Mouse (Mus musculus): ENCODE results near the gene Clstn3. TPM values are rescaled to one million over a fixed set of nuclear protein-coding genes. Genes with fewer than 3 reads are reported as not detected.

Clstn3 gene
- total and polyA plus RNA-seq, 3 experiments = 17.7 to 126 (median 21.4) TPM

DNA sequence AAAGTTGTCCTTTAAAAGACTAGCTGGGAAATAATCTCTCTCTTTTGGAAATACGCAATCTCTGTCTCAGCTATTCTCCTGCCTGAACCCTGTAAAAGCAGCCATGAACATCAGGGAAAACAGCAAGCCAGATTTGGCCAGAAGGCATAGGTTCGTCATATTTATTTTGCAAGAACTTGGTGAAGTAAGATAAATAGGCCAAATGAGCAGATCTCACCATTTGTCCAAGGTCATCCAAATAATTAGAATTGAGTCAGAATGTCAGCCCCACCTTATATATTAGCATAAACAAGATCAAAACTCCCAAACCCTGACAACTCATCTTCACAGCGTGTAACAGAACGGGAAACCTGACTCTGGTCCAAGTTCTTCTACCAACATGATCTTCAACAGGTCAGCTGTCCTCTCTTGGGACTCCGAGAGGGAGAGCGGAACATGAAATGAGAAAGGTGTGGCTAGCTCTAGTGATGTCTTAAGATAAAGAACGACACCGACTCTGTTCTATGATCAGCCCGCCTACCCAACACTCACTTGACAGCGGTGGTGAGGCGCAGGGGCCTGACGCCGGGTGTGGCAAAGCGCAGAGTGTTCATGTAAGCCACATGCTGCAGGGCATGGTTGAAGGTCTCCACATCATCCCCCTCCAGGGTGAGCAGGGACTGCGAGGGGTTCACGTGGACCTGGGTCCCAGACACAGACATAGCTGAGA, 15.5 kb downstream of the Clstn3 start:
- Histone ChIP-seq H3K4me2 (ENCODE audit: insufficient read depth, low read depth, poor library complexity, severe bottlenecking) (peak overlapping the region; percentile 27; the same call in 1 of the 2 replicates), H3K4me3 (replicated peaks in 1 of 3; ENCODE audit: low read depth in 2 of 3, low read length in 2 of 3, poor library complexity in 1 of 3) (peak overlapping the region; percentile 36 to 66 (median 45)), H3K27me3 (replicated peaks) (no peaks in the 10 kb centered on the region), H3K79me2 (replicated peaks; ENCODE audit: control insufficient read depth, extremely low read depth, insufficient read depth, poor library complexity, severe bottlenecking) (no peaks in the 10 kb centered on the region), H3K36me3 (replicated peaks in 1 of 2; ENCODE audit: control insufficient read depth in 1 of 2, insufficient read depth in 1 of 2, low read length in 1 of 2) (peaks cover 0 to 33% of the 10 kb centered on the region in 2 experiments), H3K9ac (ENCODE audit: insufficient read depth, low read depth) (0 out of 2 replicates have a peak overlapping the region, but pooled peaks have one; percentile 22), H3K9me3 (replicated peaks; ENCODE audit: low read length) (no peaks in the 10 kb centered on the region), H3K27ac (ENCODE audit: insufficient read depth, low read depth) (peak overlapping the region; percentile 23), H3K4me1 (ENCODE audit: control insufficient read depth in 1 of 2, insufficient read depth in 2 of 2) (peaks cover 0 to 36% of the 10 kb centered on the region in 2 experiments; a peak in 2 of 4 replicates)
- in situ Hi-C loops (cut with MboI; ENCODE audit: low pct_ligation_motif_present, low pct_unique_long_range_greater_than_20kb, low sequenced_read_pairs) = no loop called here
- peak; percentile 56 for DNase-seq (ENCODE audit: extremely low read depth)
- 0 out of 2 replicates have a peak, but pooled peaks have one; percentile 17 for TF ChIP-seq NELFE (IDR thresholded peaks at IDR 0.05; ENCODE audit: low read depth, low read length)
- TF ChIP-seq ZMIZ1 (IDR thresholded peaks at IDR 0.05; ENCODE audit: low read depth, low read length) = 0 out of 2 replicates have a peak, but pooled peaks have one; percentile 4
- TF ChIP-seq SIN3A (IDR thresholded peaks at IDR 0.05; ENCODE audit: low read length) = 0 out of 2 replicates have a peak, but pooled peaks have one; percentile 15
- peak; percentile 70 for TF ChIP-seq MXI1 (IDR thresholded peaks at IDR 0.05; ENCODE audit: low read depth, low read length)
- no peak for TF ChIP-seq E2F4 (IDR thresholded peaks at IDR 0.05; ENCODE audit: insufficient replicate concordance, low read depth, low read length)
- dilution Hi-C loops (cut with MboI; ENCODE audit: extremely low pct_ligation_motif_present, extremely low pct_unique_long_range_greater_than_20kb, low sequenced_read_pairs) = no loop called here

DNA sequence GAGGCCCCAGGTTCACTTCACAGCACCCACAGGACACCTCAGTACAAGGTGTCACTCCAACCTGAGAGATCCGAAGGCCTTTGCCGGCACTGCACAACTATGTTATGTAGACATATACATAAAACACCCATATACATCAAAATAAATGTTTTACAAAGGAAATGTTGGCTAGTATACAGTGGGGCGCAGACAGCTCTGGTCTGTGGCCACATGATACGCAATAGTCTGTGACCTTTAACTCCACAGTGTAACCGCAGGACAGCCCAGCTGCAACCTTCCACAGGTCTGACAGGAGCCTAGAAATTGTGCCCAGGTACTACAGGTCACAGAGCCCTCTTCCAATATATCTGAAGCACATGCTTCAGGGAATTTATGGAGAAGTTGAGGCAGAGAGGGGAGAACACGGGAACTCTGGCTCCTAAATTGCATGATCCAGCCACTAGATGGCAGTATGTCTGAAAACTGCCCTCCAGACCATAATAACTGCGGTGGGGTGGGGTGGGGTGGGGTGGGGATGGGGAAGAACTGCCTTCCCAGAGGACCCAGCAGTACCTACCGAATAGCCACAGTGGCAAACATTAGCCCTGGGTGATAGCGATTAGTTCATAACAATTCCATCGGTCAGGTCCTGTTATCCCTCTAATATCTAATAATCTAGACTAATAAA, 16.3 kb downstream of the Clstn3 start:
- Histone ChIP-seq H3K36me3 (replicated peaks in 1 of 2; ENCODE audit: control insufficient read depth in 1 of 2, insufficient read depth in 1 of 2, low read length in 1 of 2) (peaks cover 0 to 40% of the 10 kb centered on the region in 2 experiments), H3K9me3 (replicated peaks; ENCODE audit: low read length) (no peaks in the 10 kb centered on the region), H3K4me3 (replicated peaks in 1 of 3; ENCODE audit: low read depth in 2 of 3, low read length in 2 of 3, poor library complexity in 1 of 3) (peak overlapping the region in 2 of 3 experiments; percentile 36 to 66), H3K4me2 (ENCODE audit: insufficient read depth, low read depth, poor library complexity, severe bottlenecking) (no peak overlapping the region), H3K27me3 (replicated peaks) (no peaks in the 10 kb centered on the region), H3K9ac (ENCODE audit: insufficient read depth, low read depth) (no peak overlapping the region), H3K27ac (ENCODE audit: insufficient read depth, low read depth) (no peak overlapping the region), H3K79me2 (replicated peaks; ENCODE audit: control insufficient read depth, extremely low read depth, insufficient read depth, poor library complexity, severe bottlenecking) (no peaks in the 10 kb centered on the region), H3K4me1 (ENCODE audit: control insufficient read depth in 1 of 2, insufficient read depth in 2 of 2) (peaks cover 0 to 36% of the 10 kb centered on the region in 2 experiments; a peak in 2 of 4 replicates)
- dilution Hi-C loops (cut with MboI; ENCODE audit: extremely low pct_ligation_motif_present, extremely low pct_unique_long_range_greater_than_20kb, low sequenced_read_pairs) = no loop called here
- in situ Hi-C loops (cut with MboI; ENCODE audit: low pct_ligation_motif_present, low pct_unique_long_range_greater_than_20kb, low sequenced_read_pairs) = no loop called here
- peak; percentile 6; the same call in 1 of the 2 replicates for TF ChIP-seq SMC3 (IDR thresholded peaks at IDR 0.05; ENCODE audit: low read depth, low read length)
- no peak for TF ChIP-seq ZKSCAN1 (IDR thresholded peaks at IDR 0.05; ENCODE audit: borderline replicate concordance, low read depth, low read length)
- TF ChIP-seq MEF2A (IDR thresholded peaks at IDR 0.05; ENCODE audit: borderline replicate concordance, low read depth, low read length) = no peak
- TF ChIP-seq CTCF (conservative IDR thresholded peaks at IDR 0.05 in 1 of 2, IDR thresholded peaks at IDR 0.05 in 1 of 2; ENCODE audit: low read depth in 2 of 2, low read length in 2 of 2) = peak; percentile 61 to 64
- no peak for TF ChIP-seq USF2 (conservative IDR thresholded peaks at IDR 0.05; ENCODE audit: low read depth, low read length)
- no peak for TF ChIP-seq RCOR1 (conservative IDR thresholded peaks at IDR 0.05; ENCODE audit: low read depth, low read length)
- peak; percentile 64 for DNase-seq (ENCODE audit: extremely low read depth)

Data from CH12.LX (cell line).